Mouse (Mus musculus): ENCODE measurements at regions not wholly inside any gene's neighbourhood (a gene's known extent, or its start where the extent isn't known, plus 50 kb on each side); places are given as distances from the start of the nearest gene placed in this dataset.
"Not testable (repeated sequence)": the region's sequence is repeated elsewhere in the genome, so short reads cannot be mapped to it uniquely, and the experiment has no call there.

DNA sequence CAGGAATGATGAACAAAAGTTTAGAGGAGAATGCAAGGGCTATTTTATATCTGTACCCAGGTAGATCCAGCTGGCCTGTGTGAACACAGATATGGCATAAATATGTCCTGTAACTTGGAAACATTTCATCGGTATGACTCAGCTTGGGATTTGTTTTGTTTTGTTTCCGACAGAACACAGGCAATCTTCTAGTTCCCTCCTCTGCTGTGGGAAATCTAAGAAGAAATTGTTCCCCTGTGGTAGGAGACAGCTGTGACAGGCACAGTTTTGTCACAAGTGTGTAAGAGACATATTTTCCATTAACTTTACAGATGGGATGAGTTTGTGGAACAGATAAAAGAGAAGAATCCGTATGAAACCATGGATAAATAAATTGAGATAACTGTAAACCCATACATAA lies 687.0 kb downstream of the Tpm3-rs7 start:
- no peak for DNase-seq (ENCODE audit: low spot score in 2 of 2)

DNA sequence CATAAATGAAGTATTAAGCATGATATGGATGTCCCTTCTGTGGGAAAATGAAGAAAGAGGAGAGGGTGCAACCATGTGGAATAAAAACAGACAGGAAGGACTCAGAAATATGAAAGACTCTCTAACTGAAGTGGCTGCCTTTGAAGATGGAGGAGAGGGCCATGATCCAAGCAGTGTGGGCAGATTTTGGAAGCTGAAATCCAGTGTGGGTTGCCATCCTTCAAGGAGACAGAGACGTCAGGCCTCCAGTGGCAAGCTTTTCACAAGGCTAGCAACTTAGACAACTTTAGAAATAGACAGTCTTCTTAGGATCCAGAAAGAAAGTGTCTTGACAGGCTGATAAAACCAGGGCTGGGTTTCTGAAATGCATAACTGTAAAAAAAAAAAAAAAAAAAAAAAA lies 688.0 kb downstream of the Tpm3-rs7 start:
- peak in 1 of 2 experiments; percentile 38 for DNase-seq (ENCODE audit: low spot score in 2 of 2)

DNA sequence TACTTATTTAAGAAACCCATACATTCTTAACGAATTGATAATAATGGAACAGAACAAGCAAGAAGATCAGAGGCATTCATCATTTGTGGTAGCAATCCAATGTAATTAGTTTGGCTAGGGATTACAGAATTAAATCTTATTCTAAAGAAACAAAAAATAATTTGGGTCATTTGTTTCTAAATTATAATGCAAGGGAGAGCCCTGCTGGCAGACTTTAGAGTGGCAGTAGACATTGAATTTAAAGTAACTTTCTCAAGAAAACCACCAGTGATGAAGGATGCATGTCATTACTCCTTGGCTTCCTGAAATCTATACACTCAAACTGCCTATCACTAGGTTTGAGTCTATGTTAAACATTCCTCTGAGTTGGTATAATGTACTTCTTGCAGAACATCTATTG lies 722.7 kb downstream of the Tpm3-rs7 start:
- no peak for DNase-seq (ENCODE audit: low spot score in 2 of 2)

DNA sequence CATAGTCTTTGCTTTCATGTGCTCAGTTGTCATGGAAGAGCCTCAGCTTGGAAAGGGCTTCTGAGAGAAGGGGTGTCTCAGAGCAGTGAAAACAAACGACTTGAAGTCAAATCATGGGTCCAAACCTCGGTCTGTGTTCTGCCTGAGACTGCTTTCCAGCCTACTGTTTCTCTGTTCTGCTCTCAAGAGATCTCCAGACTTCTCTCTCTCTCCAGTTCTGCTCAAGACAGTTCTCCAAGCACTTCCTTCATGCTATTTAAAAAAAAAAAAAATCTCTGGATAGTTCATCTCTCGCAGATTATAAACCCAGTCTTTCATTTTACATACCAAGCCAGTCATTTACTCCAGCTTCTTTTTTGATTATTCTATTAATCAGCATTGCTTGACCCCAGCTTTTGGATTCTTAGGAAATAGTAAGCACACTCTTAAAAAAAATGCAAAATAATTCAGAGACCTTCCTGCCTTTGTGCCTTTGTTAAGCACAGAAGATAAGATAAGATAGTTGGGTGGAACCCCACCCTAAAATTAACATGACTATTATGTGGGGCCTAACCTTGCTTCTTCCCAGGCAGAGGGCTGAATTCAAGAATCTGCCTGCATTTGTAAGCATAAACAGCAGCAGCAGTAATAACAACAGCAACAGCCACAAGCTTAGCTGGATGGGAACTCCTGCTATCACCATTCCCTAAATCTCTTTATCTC lies 724.4 kb downstream of the Tpm3-rs7 start:
- no peak for DNase-seq (ENCODE audit: low spot score in 2 of 2)

DNA sequence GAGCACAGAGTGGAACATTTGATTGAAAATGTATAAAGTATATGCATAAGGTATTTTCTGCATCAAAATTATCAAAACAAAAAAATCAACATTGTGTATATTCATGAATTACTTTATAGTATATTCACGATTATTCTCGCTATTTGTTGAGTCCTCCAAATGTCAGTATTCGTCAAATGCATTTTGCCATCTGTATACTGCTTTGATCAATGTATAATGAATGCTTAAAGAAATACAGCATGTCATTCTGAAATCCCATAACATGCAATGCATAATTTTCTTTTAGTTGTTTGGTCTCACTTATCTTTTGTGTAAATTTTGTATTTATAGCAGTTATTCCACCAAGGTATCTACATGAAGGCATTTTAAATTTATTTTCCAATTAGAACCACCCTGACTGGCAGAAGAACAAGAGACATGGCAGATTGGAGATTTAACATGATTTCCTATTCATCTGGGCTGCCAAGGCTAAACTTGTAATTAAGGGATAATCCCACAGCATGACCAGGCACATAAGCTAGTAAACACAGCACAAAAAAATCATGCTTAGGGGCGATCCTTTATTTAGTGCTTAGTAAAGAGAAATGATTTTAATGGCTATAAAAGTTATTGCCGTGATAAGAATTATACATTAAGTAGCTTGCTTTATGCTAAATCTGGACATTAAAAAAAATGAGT lies 739.3 kb downstream of the Tpm3-rs7 start:
- no peak for DNase-seq (ENCODE audit: low spot score in 2 of 2)

DNA sequence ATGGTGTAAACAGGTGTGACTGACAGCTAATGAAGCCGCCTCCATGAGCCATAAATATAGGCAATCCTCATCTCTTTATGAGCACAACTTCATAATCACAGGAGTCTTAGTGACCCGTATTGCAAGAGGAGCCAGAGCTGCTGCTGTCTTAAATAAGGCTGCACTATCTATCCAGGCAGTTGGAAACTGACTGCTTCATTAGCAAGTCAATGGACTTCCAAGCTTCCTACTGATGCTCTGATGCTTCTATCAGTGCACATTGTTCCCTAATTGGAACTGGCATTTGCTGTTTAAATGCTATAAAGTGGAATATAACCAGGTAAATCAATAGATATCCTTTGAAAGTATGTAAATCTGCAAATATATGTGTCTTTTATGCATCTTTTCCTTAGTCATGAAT lies 746.9 kb downstream of the Tpm3-rs7 start:
- DNase-seq (ENCODE audit: low spot score in 2 of 2) = no peak

DNA sequence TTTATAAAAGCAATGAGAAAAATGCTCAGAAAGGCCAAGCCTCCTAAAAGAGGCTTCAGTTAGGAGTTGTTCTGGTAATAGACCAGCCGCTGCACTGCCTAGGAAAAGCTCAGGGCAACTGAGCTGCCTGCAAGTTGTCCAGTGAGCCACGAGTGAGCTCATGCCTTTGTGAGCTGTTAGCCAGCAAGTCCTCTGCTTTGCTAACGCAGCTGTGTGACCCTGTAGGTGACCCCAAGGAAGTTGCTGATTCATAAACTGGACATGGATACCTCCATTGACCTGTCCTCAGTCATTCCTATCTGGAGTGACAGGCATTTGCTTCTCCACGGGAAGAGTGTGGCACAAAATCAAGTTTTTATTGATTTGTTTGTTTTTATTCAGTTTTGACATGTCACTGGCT lies 748.2 kb downstream of the Tpm3-rs7 start:
- DNase-seq (ENCODE audit: low spot score in 2 of 2) = no peak

DNA sequence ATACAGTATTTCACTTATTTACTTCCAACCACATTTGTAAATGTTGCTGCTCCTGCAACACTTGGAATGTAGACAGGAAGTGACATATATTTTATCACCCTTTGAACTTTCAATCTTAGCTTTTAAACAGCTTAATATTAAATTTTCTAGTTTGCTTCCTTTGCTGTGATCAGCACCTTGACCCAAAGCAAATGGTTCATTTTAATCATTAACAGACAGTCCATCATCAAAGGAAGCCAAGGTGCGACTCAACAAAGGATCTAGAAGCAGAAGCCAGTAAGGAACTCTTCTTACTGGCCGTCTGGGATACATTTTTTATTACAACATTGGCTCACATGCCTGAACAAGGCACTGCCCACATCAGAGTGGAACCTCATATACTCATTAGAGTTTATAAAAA lies 758.8 kb downstream of the Tpm3-rs7 start:
- DNase-seq (ENCODE audit: low spot score in 2 of 2) = no peak

DNA sequence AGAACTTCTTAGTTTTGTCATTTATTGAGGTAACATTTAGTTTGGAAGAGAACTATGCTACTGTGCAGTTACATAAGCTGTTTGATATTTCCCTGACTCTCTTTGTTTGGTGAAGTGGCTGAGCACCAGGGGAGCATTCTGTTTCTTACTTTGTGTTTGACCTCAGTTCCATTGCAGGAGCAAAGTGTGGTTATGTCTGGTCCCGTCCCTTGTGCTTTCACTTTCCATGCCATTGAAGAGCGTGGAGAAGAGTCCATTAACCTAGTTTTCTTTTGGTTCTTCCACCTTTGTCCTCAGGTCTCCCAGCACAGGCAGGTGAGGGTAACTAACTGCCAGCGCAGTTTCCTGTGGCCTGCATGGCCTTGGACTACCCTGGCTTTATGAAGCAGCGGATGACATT lies 759.6 kb downstream of the Tpm3-rs7 start:
- no peak for DNase-seq (ENCODE audit: low spot score in 2 of 2)

DNA sequence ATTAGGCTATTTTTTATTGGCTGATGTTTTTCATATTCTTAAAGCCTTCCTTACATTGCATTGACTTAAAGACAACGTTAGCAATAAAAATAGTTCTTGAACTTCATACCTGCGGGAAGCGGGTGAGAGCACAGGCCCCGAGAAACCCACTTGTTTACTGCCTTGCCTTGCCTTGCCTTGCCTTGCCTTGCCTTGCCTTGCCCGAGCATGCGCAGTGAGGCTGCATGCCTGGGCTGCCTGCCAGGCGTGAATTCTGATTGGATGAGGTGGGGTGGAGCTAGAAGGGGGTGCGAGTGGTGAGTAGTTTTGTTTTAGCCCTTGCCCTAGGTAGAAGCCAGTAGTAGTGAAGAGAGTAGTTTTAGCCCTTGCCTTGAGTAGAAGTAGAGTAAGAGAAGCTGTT lies 792.4 kb downstream of the Tpm3-rs7 start:
- DNase-seq (ENCODE audit: low spot score in 2 of 2) = no peak

DNA sequence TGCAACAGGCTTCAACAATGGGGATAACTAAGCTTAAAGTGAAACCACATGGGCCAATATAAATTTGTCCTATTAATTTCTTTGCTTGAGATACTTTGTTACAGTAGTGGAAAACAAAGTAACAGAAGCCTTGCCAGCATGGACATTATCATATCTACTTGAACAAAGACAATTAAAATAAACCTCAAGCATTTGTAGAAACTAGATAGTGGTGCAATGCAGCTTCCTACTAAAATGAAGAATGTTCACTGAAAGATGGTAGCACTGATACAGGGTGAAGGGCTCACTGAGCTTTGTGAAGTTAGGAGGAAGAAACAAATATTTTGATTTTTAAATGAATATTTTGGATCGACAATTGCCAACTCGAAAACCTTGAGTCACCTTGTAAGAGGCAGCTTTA lies 814.1 kb downstream of the Tpm3-rs7 start:
- no peak for DNase-seq (ENCODE audit: low spot score in 2 of 2)

DNA sequence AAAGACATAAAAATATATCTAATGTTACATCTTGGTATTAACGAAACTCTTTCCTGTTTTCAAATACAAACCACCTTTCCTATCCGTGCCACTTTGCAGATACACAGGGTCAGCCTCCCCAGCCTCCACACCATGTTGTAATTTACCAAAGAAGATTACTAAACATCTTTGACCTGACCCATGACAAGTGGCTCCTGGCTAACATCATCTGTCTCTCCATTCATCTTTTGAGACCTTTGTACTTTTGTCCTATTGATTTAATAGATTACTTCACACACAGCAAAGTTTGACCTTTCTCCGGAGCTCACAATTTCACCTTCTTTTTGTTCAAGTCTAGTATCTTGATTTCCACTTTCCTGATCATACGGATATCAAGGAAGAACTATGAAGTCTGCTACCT lies 851.6 kb downstream of the Tpm3-rs7 start:
- no peak for DNase-seq (ENCODE audit: low spot score in 2 of 2)

DNA sequence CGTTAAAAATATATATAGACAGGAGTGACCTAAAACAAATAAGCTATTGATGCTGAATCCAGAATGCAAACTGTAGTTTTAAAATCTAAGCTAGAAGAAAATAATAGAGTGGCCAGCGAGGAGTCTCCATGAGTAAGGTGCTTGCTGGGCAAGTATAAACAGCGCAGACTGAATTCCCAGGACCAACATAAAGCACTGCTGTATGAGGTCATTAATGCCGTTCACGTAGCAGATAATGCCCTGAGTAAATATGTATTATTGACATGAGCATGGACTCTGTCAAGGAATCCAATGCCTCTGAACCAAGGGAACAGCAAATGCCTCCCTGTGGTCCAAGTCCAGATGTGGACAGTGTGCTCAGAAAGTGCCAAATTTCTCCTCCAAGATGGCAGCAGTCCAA lies 876.4 kb upstream of the Gpc5 start:
- DNase-seq (ENCODE audit: low spot score in 2 of 2) = no peak

DNA sequence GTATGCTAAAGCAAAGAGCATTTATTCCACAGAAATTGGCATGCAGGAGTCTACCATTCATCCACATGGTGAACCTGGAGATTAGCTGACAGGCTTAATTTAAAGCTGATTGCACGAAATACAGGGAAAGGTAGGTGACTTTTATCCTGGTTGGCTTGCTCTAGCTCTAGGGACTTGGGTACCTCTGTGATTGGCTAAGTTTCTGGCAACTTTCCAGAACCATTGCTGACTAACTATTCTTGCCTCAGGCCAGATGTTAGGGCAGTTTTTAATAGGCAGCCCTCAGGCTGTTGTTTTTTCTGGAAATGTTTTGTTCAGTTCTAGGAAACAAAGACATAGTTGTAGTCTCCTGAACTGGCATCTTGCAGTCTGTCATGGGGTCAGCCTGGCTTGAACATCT lies 871.1 kb upstream of the Gpc5 start:
- no peak for DNase-seq (ENCODE audit: low spot score in 2 of 2)

DNA sequence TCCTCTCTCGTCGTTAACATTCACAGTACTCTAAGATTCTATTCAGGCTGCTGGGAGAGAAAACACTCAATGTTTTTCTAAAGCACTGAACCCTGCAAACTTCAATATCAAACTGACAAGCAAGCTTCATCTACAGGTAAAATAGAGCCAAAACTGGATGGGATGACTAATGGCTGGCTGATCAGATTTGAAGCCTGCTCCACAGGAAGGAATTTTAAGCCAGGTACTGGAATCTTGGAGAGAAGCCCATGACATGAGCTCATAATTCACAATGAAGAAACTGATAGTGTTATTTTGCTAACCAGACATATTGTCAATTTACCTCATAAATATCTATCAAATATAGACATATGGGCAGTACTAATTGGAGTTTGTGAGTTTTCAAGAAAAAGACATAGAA lies 861.3 kb upstream of the Gpc5 start:
- DNase-seq (ENCODE audit: low spot score in 2 of 2) = no peak

DNA sequence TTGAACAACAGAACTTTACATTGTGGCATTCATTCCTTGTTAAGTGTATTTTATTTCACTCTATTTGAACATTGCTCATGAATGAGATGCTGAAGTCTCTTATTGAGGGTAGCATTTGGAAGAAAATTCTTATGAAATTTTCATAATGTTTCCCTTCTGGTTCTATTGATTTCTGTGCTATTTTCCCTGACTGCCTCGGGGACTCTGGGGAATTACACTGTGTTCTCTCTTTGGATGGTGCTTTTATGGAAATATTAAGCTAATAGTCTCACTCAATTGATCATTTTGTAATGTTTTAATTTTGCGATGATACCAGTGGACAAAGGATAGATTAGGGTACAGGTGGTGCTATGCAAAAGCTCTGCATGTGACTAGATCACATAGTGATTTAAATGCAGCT lies 837.0 kb upstream of the Gpc5 start:
- no peak for DNase-seq (ENCODE audit: low spot score in 2 of 2)

DNA sequence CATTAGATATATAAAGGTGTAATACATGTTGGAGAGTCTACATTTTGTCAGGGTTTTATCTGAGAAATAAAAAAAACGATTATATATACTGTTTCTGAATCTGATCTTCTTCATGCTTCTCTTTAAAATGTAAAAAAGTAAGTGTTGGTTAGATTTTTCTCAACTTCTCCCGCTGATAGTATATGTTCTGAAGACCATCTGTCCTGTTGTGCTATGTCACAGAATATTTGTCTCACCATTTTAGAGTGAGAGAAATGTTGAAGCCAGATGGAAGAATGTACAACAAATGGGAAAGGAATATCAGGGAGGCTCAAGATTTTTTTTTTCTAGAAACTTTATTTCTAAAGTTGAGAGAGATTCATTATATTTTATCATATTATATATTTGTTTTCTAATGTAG lies 830.4 kb upstream of the Gpc5 start:
- no peak for DNase-seq (ENCODE audit: low spot score in 2 of 2)

DNA sequence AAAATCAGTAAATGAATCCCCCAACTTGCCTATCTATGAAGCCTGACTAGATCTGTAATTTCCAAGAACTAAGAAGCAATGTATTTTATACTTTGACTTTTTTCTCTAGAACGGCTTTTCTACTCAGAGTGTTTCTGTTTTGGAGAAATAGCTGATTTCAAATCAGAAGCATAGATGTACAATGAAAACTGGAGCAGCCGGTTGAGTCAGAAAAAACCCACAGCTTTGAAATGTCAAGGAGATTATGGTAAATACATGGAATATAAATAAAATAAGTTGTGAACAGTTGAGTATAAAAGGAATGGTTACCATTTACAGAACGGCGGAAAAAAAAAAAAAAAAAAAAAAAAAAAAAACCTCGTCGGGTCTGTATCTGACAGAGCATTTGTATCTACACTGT lies 791.4 kb upstream of the Gpc5 start:
- no peak for DNase-seq (ENCODE audit: low spot score in 2 of 2)

DNA sequence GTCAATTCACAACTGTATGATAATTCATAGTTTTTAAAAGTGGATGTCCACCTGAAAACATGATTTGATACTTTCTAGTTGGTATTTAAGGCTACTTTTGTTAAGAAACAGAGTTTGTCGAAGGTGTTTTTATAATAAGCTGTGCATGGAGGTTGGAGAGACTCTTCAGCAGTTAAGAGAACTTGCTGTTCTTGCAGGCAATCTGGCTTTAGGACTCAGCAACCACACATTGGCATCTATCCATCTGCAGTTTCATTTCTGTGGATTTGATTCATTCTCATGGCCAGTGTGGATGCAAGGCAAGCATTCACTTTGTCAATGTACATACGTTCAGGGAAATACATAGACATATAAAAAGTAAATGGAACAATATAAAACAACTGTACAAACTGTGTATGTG lies 784.5 kb upstream of the Gpc5 start:
- DNase-seq (ENCODE audit: low spot score in 2 of 2) = no peak

DNA sequence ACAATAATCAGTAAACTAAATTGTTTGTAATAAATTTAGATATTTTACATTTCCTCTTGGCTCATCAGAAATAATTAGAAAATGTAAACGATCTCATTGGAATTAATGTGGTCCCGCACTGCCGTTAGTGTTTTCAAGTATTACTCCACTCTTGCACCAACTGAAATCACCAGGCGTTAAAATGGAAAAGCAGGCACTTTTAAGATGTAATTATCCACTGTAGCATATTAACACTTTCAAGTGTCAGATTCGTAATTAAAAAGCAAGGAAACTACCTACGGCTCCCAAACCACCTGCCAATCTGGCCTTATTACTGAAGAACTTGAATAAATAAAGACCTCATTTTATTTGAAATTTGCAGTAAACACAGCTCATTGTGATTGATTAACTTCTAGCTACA lies 759.4 kb upstream of the Gpc5 start:
- DNase-seq (ENCODE audit: low spot score in 2 of 2) = no peak

DNA sequence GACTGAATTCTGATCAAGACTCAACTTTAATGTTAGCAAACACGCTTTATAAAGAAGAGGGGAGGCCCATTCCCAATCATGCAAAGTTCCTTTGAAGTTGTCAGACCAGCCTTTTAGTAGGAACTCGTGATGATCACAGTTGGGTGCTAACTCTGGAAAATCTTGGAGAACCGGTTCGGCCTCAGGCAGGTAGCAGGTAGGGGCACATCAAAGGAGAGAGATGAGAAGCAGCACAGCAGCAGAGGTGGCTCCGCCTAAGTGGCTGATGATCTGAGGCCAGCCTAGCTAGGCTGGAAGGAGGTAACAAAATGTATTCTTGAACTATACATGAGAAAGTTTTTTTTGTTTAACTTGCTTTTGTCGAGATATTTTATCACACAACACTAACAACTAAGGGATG lies 742.7 kb upstream of the Gpc5 start:
- DNase-seq (ENCODE audit: low spot score in 2 of 2) = no peak

DNA sequence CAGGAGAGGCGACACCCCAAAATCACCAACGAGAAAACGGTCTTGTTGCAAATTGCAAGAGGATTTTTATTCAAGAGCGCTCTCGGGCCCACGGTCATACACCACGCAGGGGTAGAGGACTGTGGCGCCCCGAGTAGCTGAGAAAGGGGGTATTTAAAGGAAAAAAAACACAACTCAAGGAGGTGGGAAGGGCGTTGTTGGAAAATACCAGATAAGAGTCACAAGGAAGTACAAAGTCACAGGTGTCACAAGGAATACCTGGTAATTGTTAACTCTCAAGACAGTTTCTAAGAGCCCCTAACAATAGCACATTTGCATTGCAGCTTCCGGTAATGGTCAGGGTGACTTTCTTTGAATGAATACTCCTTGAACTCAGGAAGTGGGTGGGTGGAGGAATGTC lies 742.2 kb upstream of the Gpc5 start:
- not testable (repeated sequence) for DNase-seq (ENCODE audit: low spot score in 2 of 2)

DNA sequence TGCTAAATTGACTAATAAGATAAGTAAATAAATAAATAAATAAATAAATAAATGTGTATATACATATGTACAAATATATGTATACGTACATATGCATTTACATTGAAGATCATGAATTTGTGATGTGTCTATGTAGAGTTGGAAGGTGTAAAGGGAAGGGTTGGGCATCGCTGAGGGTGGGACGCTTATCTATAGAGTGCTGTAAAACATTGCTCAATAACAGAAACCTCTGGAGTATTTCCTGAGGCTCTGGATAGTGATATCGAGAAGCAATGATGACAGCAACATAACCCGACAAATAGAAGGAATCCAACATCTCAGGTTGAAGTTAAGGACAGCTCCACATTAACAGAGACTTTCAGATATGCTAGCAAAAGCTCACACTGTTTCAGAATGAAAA lies 739.7 kb upstream of the Gpc5 start:
- DNase-seq (ENCODE audit: low spot score in 2 of 2) = no peak

DNA sequence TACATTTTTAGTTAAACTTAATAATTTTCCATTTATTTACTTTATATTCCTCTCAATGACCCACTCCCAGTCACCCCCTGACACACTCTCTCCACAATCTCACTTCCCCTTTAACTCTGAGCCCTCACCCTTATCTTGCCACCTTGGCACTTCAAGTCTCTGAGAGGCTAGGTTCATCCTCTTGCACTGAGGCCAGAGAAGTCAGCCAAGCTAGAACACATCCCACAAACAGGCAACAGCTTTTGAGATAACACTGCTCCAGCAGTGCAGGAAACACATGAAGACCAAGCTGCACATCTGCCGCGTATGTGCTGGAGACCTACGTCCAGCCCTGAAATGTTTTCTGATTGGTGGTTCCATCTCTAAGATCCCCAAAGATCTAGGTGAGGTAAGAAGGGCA lies 717.2 kb upstream of the Gpc5 start:
- DNase-seq (ENCODE audit: low spot score in 2 of 2) = no peak

Measured in left cerebral cortex, adult 8-10 months (tissue).